Mouse (Mus musculus) right cerebral cortex, adult 18-20 months (tissue): ENCODE results near the gene Ctnnbip1.
"Not testable (repeated sequence)": the region's sequence is repeated elsewhere in the genome, so short reads cannot be mapped to it uniquely, and the experiment has no call there.

Experiments
- DNase-seq: peaks from one replicate; pipeline ENCODE4 v3.0.0; 2022; ENCODE audit warnings: mixed read lengths

The Ctnnbip1 gene

GRCm38 (mm10) chr4:149591486-149591885 is 73.5 kb downstream of the Ctnnbip1 start:
- DNase-seq, result no peak

GRCm38 (mm10) chr4:149594913-149595581 is 77.0 kb downstream of the Ctnnbip1 start:
- no peak for DNase-seq

GRCm38 (mm10) chr4:149597641-149598208 is 79.7 kb downstream of the Ctnnbip1 start:
- DNase-seq, result no peak

GRCm38 (mm10) chr4:149599549-149599948 is 81.5 kb downstream of the Ctnnbip1 start:
- no peak for DNase-seq

- DNase-seq, result no peak
Measured at GRCm38 (mm10) chr4:149600130-149600529, 82.1 kb downstream of the Ctnnbip1 start.

- no peak for DNase-seq
Measured at GRCm38 (mm10) chr4:149601484-149601883, 83.4 kb downstream of the Ctnnbip1 start.

- no peak for DNase-seq
Measured at GRCm38 (mm10) chr4:149602236-149602635, 84.2 kb downstream of the Ctnnbip1 start.

GRCm38 (mm10) chr4:149603860-149604259 is 85.8 kb downstream of the Ctnnbip1 start:
- DNase-seq, result no peak

- DNase-seq, result no peak
Measured at GRCm38 (mm10) chr4:149604518-149604917, 86.5 kb downstream of the Ctnnbip1 start.

GRCm38 (mm10) chr4:149606056-149606455 is 88.0 kb downstream of the Ctnnbip1 start:
- DNase-seq, result no peak

- no peak for DNase-seq
Measured at GRCm38 (mm10) chr4:149606766-149607358, 88.8 kb downstream of the Ctnnbip1 start.

GRCm38 (mm10) chr4:149607591-149608308 is 89.7 kb downstream of the Ctnnbip1 start:
- no peak for DNase-seq

- DNase-seq, result no peak
Measured at GRCm38 (mm10) chr4:149608309-149608638, 90.2 kb downstream of the Ctnnbip1 start.

- peak; percentile 70 for DNase-seq
Measured at GRCm38 (mm10) chr4:149609256-149610025, 91.4 kb downstream of the Ctnnbip1 start.

- DNase-seq, result no peak
Measured at GRCm38 (mm10) chr4:149611376-149612044, 93.5 kb downstream of the Ctnnbip1 start.

GRCm38 (mm10) chr4:149613497-149613896 is 95.5 kb downstream of the Ctnnbip1 start:
- not testable (repeated sequence) for DNase-seq

GRCm38 (mm10) chr4:149614869-149615268 is 96.8 kb downstream of the Ctnnbip1 start:
- no peak for DNase-seq
